Comparison of ENCODE assay signal across 8 mouse cellular contexts in the genomic region with DNA sequence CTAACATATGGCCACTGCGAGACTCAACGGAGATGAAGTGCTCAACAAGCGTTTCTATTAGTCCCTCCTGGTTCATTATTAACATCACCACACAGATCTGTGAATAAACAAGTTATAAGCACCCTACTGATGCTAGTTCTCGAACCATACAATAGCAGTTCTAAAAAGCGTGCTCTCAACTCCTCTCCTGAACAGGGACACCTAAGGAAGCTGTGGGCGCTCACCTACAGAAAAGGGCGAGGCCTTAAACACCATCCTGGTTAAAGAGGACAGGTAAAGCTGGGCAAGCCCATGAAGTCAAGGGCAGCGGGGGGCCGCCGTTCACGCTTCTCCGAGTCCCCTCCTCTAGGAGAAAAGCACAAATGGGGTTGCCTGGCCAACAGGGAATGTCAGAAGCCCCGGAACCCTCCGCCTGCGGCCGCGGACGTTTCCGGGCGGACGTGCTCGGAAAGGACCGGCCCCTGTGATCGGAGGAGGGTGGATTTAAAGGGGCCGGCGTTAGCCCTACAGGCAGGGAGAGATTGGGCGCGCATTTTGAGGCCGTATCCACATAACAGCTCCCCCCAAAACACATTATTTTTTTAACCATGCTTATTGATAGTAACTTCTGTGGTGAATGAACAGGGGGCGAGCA. TPM values are rescaled to one million over a fixed set of nuclear protein-coding genes. Genes with fewer than 3 reads are reported as not detected.
DNase-seq lines count a peak whose midpoint lies in the region; ATAC-seq lines count a peak whose summit lies in the region.

No protein-coding gene starts in this region.

- peak; percentile 94 for DNase-seq in NIH3T3 (ENCODE audit: low read depth)
- DNase-seq in cerebellum, postnatal 10 days, result peak; percentile 93 to 96
- peak; percentile 68 to 83 for DNase-seq in frontal cortex, postnatal 10 days (ENCODE audit: low spot score in 2 of 2)
- peak; percentile 86 to 87 for DNase-seq in layer of hippocampus, postnatal 25 days (ENCODE audit: extremely low spot score in 1 of 2, low spot score in 1 of 2)
- DNase-seq in lung, postnatal 14 days, result peak; percentile 86
- peak; percentile 87 for DNase-seq in ovary, postnatal 36 days (ENCODE audit: low spot score)
- DNase-seq in thymus, postnatal 14 days, result peak; percentile 75

- peak; percentile 87 for ATAC-seq in hindbrain, embryonic 12.5 days (ENCODE audit: low FRiP score)

- H3K4me3 ChIP-seq in hindbrain, embryonic 12.5 days, result peak overlapping the region; percentile 49

- H3K36me3 ChIP-seq in hindbrain, embryonic 12.5 days, result no peaks in the 10 kb centered on the region

- 1% methylated on average over 30 of the region's 30 CpGs for WGBS in hindbrain, embryonic 12.5 days

- H3K27me3 ChIP-seq in hindbrain, embryonic 12.5 days, result peaks cover 22% of the 10 kb centered on the region

- no peaks in the 10 kb centered on the region for H3K9me3 ChIP-seq in hindbrain, embryonic 12.5 days (replicated peaks)

- peaks cover 18% of the 10 kb centered on the region for H3K4me1 ChIP-seq in hindbrain, embryonic 12.5 days

- peak overlapping the region; percentile 58 for H3K27ac ChIP-seq in hindbrain, embryonic 12.5 days

- peak overlapping the region; percentile 78 for H3K4me2 ChIP-seq in hindbrain, embryonic 12.5 days (replicated peaks)

- peak overlapping the region; percentile 63 for H3K9ac ChIP-seq in hindbrain, embryonic 12.5 days

RNA-seq across cellular contexts. Expression of a gene that starts 2.8 kb away (rescaled TPM):
- 7.2 and 7.4 TPM in 2 replicates for polyA plus RNA-seq in hindbrain, embryonic 12.5 days (2016; fragmentation: Nextera tagmentation; extraction: Ambion mirVana)
- 1 to 10 TPM; 7.8 to 7.9 TPM for total RNA-seq in layer of hippocampus, postnatal 25 days (2021)

RNA-seq across cellular contexts. Expression of a gene that starts 12.4 kb away (rescaled TPM):
- 151 and 159 TPM in 2 replicates for polyA plus RNA-seq in hindbrain, embryonic 12.5 days (2016; fragmentation: Nextera tagmentation; extraction: Ambion mirVana)
- total RNA-seq in layer of hippocampus, postnatal 25 days (2021), result 100 to 1,000 TPM in 1 of 2 experiments, 10 to 100 TPM in 1; 86.0 to 101 TPM

Comparison
In these comparisons a context has a peak if more than half of its experiments do, and no peak if none do; other contexts are left out.
1. Peak in every context shown above with its lines: DNase-seq, ATAC-seq, H3K4me3 ChIP-seq and H3K27ac ChIP-seq.